Mouse (Mus musculus) small intestine, adult 2 months (tissue): ENCODE data around the gene Bptf. TPM values are rescaled to one million over a fixed set of nuclear protein-coding genes. Genes with fewer than 3 reads are reported as not detected.
"Not testable (repeated sequence)": the region's sequence is repeated elsewhere in the genome, so short reads cannot be mapped to it uniquely, and the experiment has no call there.

ENCODE experiments used
- H3K27ac ChIP-seq: fragments of 200-500 bp; 2 replicates; pipeline ENCODE4 v1.5.1; 2012; ENCODE audit warnings: low read depth, low read length, control low read depth, inconsistent platforms; ENCODE audit not compliant: insufficient read depth
- H3K27me3 ChIP-seq: fragments of 200-500 bp; 2 replicates; pipeline ENCODE4 v1.6.1; 2012; ENCODE audit warnings: mild to moderate bottlenecking, moderate library complexity, low read length, inconsistent platforms; ENCODE audit not compliant: control insufficient read depth, insufficient read depth
- H3K36me3 ChIP-seq: fragments of 200-500 bp; 2 replicates; pipeline ENCODE4 v1.6.1; 2012; ENCODE audit warnings: mild to moderate bottlenecking, low read length, control low read depth, inconsistent platforms; ENCODE audit not compliant: control insufficient read depth, insufficient read depth
- H3K4me1 ChIP-seq: fragments of 200-500 bp; 2 replicates; pipeline ENCODE4 v1.6.1; 2012; ENCODE audit warnings: low read length, inconsistent platforms, mixed read lengths; ENCODE audit not compliant: control insufficient read depth, insufficient read depth, insufficient read length
- H3K4me3 ChIP-seq: fragments of 200-500 bp; 2 replicates; pipeline ENCODE4 v1.5.1; 2012; ENCODE audit warnings: low read depth, mild to moderate bottlenecking, control low read depth, inconsistent platforms, low read length, moderate library complexity
- CTCF ChIP-seq: fragments of 200-500 bp; IDR thresholded peaks from 2 replicates; pipeline ENCODE4 v1.5.1; 2012; ENCODE audit warnings: low read depth, mild to moderate bottlenecking, control low read depth, inconsistent platforms, low read length, moderate library complexity, mixed read lengths; ENCODE audit not compliant: insufficient replicate concordance, insufficient read length; ENCODE audit errors: extremely low read depth
- POLR2A ChIP-seq: fragments of 200-500 bp; IDR thresholded peaks from 2 replicates; pipeline ENCODE4 v1.6.1; 2012; ENCODE audit warnings: low read depth, mild to moderate bottlenecking, control low read depth, inconsistent platforms, low read length, moderate library complexity
- WGBS: fragments of 180-500 bp; shearing (Covaris S2); methylation state at CpG from one replicate; pipeline ENCODE4 v1.1.7; 2018; 5-methylcytosine and 5-hydroxymethylcytosine counted together
- polyA plus RNA-seq: library from polyadenylated mRNA; depleted of rRNA; stranded (reverse); fragments of >200 nt; gene quantifications from 2 replicates; pipeline ENCODE4 v1.2.3, GENCODE M21; 2012

Bptf gene
- polyA plus RNA-seq, 1 experiment: 15.2 TPM

DNA sequence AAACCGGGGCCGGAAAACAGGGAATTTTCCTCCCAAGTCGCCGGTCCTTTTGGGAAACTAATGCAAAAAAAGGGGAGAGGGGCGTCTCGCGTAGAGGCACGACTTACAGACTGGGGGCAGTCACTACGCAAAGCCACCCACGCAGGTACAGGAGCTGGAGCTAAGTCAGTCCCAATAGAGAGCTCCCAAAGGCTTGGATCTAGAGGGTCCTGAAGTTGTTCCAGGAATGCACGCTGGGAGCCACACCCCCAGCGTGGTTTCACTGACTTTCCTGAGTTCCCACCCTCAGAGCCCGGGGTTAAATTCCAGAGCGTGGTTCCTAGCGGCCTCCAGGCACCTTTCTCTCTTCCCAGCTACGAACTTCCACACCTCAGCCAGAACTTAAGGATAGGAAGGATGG is 499 bp upstream of the Bptf start:
- Histone ChIP-seq H3K27me3 (no peaks in the 10 kb centered on the region), H3K27ac (peak overlapping the region; percentile 26; the same call in 1 of the 2 replicates), H3K36me3 (no peaks in the 10 kb centered on the region), H3K4me3 (peak overlapping the region; percentile 93), H3K4me1 (peaks cover 2% of the 10 kb centered on the region; the same call in 1 of the 2 replicates)
- under 1% methylated on average over 16 of the region's 16 CpGs for WGBS
- TF ChIP-seq CTCF (no peak), POLR2A (no peak; the same call in 1 of the 2 replicates)

DNA sequence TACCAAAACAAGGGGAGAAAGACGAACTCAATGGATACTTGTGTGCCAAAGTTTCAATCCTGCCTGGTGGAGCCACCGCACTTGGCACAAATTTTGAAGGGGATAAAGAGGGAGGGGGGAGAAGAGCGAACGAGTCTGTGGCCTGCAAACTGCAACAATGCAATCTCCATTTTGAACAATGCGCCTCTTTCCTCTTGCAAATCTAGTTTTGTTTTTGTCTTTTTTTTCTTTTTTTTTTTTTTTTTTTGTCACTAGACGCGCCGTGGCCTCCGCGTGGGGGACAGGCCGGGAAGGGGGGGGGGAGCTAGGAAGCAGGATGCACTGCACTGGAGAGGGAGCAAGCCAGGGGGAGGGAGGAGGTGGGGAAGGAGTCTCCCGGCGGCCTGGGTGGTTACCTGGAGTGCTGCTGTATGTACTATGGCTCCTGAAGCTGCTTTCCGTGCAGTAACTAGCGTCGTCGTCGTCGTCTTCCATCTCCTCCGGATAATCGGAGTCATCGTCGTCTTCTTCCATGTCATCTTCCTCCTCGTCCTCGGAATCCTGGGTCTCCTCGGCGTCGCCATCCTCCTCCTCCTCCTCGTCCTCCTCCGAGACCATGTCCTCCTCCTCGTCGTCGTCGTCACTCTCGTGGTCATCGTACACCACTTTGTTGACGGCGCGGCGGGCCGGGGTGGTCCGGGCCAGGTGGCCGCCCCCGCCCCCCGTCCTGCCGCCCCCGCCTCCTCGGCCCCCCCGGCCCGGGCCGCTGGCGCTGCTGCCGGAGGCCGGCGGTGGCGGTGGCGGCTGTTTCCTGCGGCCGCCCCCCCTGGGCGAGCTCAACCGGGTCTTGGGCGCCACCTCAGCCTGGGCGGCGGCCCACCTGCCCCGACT is 813 bp downstream of the Bptf start:
- no peak for TF ChIP-seq POLR2A
- TF ChIP-seq CTCF: no peak
- Histone ChIP-seq H3K4me1 (peaks cover 2% of the 10 kb centered on the region; the same call in 1 of the 2 replicates), H3K27me3 (no peaks in the 10 kb centered on the region), H3K27ac (peak overlapping the region; percentile 85), H3K4me3 (peak overlapping the region; percentile 93), H3K36me3 (no peaks in the 10 kb centered on the region)
- WGBS: 1% methylated on average over 46 of the region's 65 CpGs

DNA sequence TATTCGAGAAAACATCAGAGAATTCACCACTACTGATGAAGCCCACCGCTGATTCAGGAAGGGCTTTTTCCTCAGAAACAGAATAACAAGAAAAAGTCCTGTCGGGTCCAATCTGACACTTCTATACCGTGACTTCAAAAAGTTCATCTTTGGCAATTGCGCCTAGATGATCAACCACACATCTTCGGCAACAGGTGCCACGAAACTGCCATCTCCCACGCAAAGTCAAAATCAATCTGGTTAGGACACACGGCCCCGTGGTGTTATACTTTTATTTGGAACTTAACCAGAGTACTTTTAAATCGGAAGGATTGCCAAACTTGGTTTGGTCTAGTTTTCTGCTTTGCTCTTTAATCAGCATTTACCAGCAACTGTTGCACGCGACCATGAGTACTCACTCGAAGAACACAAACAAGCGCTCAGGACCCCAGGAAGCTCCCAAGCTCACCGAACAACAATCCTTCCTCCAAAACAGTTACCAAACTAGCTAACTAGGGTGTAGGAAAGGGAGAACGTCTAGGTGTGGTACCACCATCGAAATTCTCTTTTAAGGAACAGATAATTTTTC is 1.6 kb downstream of the Bptf start:
- TF ChIP-seq CTCF: no peak
- no peak for TF ChIP-seq POLR2A
- Histone ChIP-seq H3K4me3 (peak overlapping the region; percentile 55), H3K36me3 (no peaks in the 10 kb centered on the region), H3K4me1 (peaks cover 2% of the 10 kb centered on the region; the same call in 1 of the 2 replicates), H3K27me3 (no peaks in the 10 kb centered on the region), H3K27ac (no peak overlapping the region)
- 2% methylated on average over 18 of the region's 18 CpGs for WGBS

DNA sequence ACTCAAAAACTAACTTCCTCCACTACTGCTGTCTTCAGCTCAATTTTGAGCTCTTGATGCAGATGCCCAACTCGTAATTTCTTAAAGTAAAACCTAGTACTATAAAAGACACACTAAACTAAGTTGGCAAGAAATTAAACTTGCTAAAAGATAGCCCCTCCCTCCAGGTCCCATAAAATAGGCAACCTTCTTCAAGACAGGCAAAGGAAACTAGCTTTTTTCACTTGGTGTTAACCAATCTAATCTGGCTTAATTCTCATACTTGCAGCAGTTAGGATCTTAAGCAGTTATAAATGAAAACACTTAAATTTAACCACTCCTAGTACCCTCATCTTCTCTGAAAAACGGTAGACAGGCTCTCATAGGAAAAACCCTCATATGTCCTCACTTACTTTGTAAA is 2.3 kb downstream of the Bptf start:
- no peak for TF ChIP-seq CTCF
- no peak for TF ChIP-seq POLR2A
- no peak overlapping the region for H3K27ac ChIP-seq
- no peaks in the 10 kb centered on the region for H3K36me3 ChIP-seq
- H3K4me1 ChIP-seq: peaks cover 2% of the 10 kb centered on the region; the same call in 1 of the 2 replicates
- H3K27me3 ChIP-seq: no peaks in the 10 kb centered on the region
- no peak overlapping the region for H3K4me3 ChIP-seq
- WGBS: 8% methylated on average over 2 of the region's 2 CpGs

GRCm38 (mm10) chr11:107126716-107127115 is 5.2 kb downstream of the Bptf start:
- not testable (repeated sequence) for H3K27me3 ChIP-seq, H3K4me3 ChIP-seq, H3K4me1 ChIP-seq, H3K36me3 ChIP-seq, H3K27ac ChIP-seq
- 76% methylated on average over 2 of the region's 2 CpGs for WGBS

DNA sequence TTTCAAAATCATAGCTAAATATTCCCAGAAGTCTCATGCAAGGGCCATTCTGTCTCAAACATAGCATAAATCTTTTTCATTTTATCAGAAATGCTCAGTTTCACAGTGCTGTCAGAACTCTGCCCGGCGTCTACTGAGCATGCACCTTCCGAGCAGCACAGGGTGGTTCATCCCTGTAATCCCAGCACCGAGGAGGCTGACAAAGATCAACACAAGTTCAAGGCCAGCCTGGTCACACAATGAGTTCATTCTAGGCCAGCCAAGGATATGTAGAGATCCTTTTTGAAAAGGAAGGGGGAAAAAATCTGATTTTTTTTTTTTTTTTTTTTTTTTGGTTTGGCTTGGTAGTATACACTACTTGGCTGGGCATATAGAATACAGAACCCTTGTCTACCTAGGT is 6.9 kb downstream of the Bptf start:
- Histone ChIP-seq H3K27ac (no peak overlapping the region), H3K36me3 (no peaks in the 10 kb centered on the region), H3K4me1 (peaks cover 7% of the 10 kb centered on the region), H3K4me3 (no peak overlapping the region), H3K27me3 (no peaks in the 10 kb centered on the region)
- 66% methylated on average over 4 of the region's 4 CpGs for WGBS
- no peak for TF ChIP-seq CTCF
- TF ChIP-seq POLR2A: no peak

GRCm38 (mm10) chr11:107124327-107124731 is 7.6 kb downstream of the Bptf start:
- Histone ChIP-seq H3K4me3 (no peak overlapping the region), H3K27ac (0 out of 2 replicates have a peak overlapping the region, but pooled peaks have one; percentile 1), H3K4me1 (peaks cover 7% of the 10 kb centered on the region), H3K36me3 (no peaks in the 10 kb centered on the region), H3K27me3 (no peaks in the 10 kb centered on the region)
- WGBS: 7% methylated on average over 7 of the region's 7 CpGs
- TF ChIP-seq CTCF (no peak), POLR2A (no peak)
